Mouse (Mus musculus) hindbrain, embryonic 15.5 days (tissue): ENCODE measurements around the gene Ptgis. TPM values are rescaled to one million over a fixed set of nuclear protein-coding genes. Genes with fewer than 3 reads are reported as not detected.
A peak's percentile ranks its signal among the peaks of the same experiment; 100 is the strongest.

Experiments used
- ATAC-seq: fragments of 200-750 bp; cut with Nextera tagmentation; 2 replicates; pipeline ENCODE4 v1.8.0; 2017; ENCODE audit warnings: low read depth, moderate number of reproducible peaks, moderate TSS enrichment; ENCODE audit not compliant: low FRiP score
- H3K27ac ChIP-seq: fragments of 300-500 bp; sonication (generic); replicated peaks from 2 replicates; pipeline ENCODE4 v1.5.1; 2015; ENCODE audit warnings: mild to moderate bottlenecking, inconsistent platforms
- H3K27me3 ChIP-seq: fragments of 300-500 bp; sonication (generic); 2 replicates; pipeline ENCODE4 v1.6.1; 2015; ENCODE audit warnings: control low read depth, inconsistent platforms
- H3K36me3 ChIP-seq: fragments of 300-500 bp; sonication (generic); 2 replicates; pipeline ENCODE4 v1.6.1; 2015; ENCODE audit warnings: control low read depth, inconsistent platforms
- H3K4me1 ChIP-seq: fragments of 300-500 bp; sonication (generic); replicated peaks from 2 replicates; pipeline ENCODE4 v1.6.1; 2015; ENCODE audit warnings: control low read depth, inconsistent platforms
- H3K4me2 ChIP-seq: fragments of 300-500 bp; sonication (generic); 2 replicates; pipeline ENCODE4 v1.6.1; 2015; ENCODE audit warnings: moderate library complexity, mild to moderate bottlenecking, inconsistent platforms
- H3K4me3 ChIP-seq: fragments of 300-500 bp; sonication (generic); 2 replicates; pipeline ENCODE4 v1.5.1; 2015; ENCODE audit warnings: mild to moderate bottlenecking, inconsistent platforms
- H3K9ac ChIP-seq: fragments of 300-500 bp; sonication (generic); 2 replicates; pipeline ENCODE4 v1.6.1; 2015; ENCODE audit warnings: inconsistent platforms
- H3K9me3 ChIP-seq: fragments of 300-500 bp; sonication (generic); 2 replicates; pipeline ENCODE4 v1.6.1; 2016; ENCODE audit warnings: control low read depth, inconsistent platforms
- WGBS: fragments of 180-500 bp; shearing (Covaris S2); methylation state at CpG from one replicate; pipeline ENCODE4 v1.1.7; 2015; 5-methylcytosine and 5-hydroxymethylcytosine counted together
- polyA plus RNA-seq: library from polyadenylated mRNA; unstranded; fragments of >200 nt; fragmentation: Nextera tagmentation; extraction: Ambion mirVana; gene quantifications from 2 replicates; pipeline ENCODE4 v1.2.1, GENCODE M21; 2015

Ptgis gene
- polyA plus RNA-seq, 1 experiment from 2014 or later: 3.6 TPM

GRCm38 (mm10) chr2:167158780-167159179 lies 81.6 kb downstream of the Ptgis start:
- Histone ChIP-seq H3K4me3 (no peak overlapping the region), H3K27ac (no peak overlapping the region), H3K4me1 (peaks cover 13% of the 10 kb centered on the region), H3K4me2 (no peak overlapping the region), H3K9me3 (no peaks in the 10 kb centered on the region), H3K9ac (no peak overlapping the region), H3K27me3 (no peaks in the 10 kb centered on the region), H3K36me3 (no peaks in the 10 kb centered on the region)
- no peak for ATAC-seq
- WGBS: 57% methylated on average over 5 of the region's 5 CpGs

GRCm38 (mm10) chr2:167156118-167156715 lies 84.2 kb downstream of the Ptgis start:
- Histone ChIP-seq H3K4me1 (peaks cover 13% of the 10 kb centered on the region), H3K27me3 (no peaks in the 10 kb centered on the region), H3K9me3 (no peaks in the 10 kb centered on the region), H3K4me3 (no peak overlapping the region), H3K4me2 (no peak overlapping the region), H3K36me3 (peaks cover 2% of the 10 kb centered on the region; the same call in 1 of the 2 replicates), H3K27ac (no peak overlapping the region), H3K9ac (no peak overlapping the region)
- peak; percentile 24; the same call in 1 of the 2 replicates for ATAC-seq
- 27% methylated on average over 9 of the region's 9 CpGs for WGBS

- H3K4me2 ChIP-seq: no peak overlapping the region
- H3K4me3 ChIP-seq: no peak overlapping the region
- peak; percentile 47; the same call in 1 of the 2 replicates for ATAC-seq
- no peak overlapping the region for H3K9ac ChIP-seq
- no peak overlapping the region; the same call in 1 of the 2 replicates for H3K27ac ChIP-seq
- 38% methylated on average over 4 of the region's 4 CpGs for WGBS
- no peaks in the 10 kb centered on the region for H3K9me3 ChIP-seq
- peaks cover 3% of the 10 kb centered on the region; the same call in 1 of the 2 replicates for H3K36me3 ChIP-seq
- peaks cover 13% of the 10 kb centered on the region for H3K4me1 ChIP-seq
- no peaks in the 10 kb centered on the region for H3K27me3 ChIP-seq
Measured at GRCm38 (mm10) chr2:167155541-167155973, 84.8 kb downstream of the Ptgis start.

- no peak for ATAC-seq
- no peaks in the 10 kb centered on the region for H3K9me3 ChIP-seq
- no peak overlapping the region for H3K9ac ChIP-seq
- no peak overlapping the region for H3K27ac ChIP-seq
- WGBS: 94% methylated on average over 6 of the region's 6 CpGs
- peaks cover 12% of the 10 kb centered on the region for H3K4me1 ChIP-seq
- no peaks in the 10 kb centered on the region for H3K27me3 ChIP-seq
- no peak overlapping the region for H3K4me3 ChIP-seq
- no peak overlapping the region for H3K4me2 ChIP-seq
- peaks cover 3% of the 10 kb centered on the region; the same call in 1 of the 2 replicates for H3K36me3 ChIP-seq
Measured at GRCm38 (mm10) chr2:167150880-167151279, 89.5 kb downstream of the Ptgis start.

GRCm38 (mm10) chr2:167150135-167150534 lies 90.3 kb downstream of the Ptgis start:
- Histone ChIP-seq H3K4me2 (no peak overlapping the region), H3K9me3 (no peaks in the 10 kb centered on the region), H3K36me3 (peaks cover 3% of the 10 kb centered on the region; the same call in 1 of the 2 replicates), H3K4me1 (peaks cover 7% of the 10 kb centered on the region), H3K27ac (no peak overlapping the region), H3K27me3 (no peaks in the 10 kb centered on the region), H3K4me3 (no peak overlapping the region), H3K9ac (no peak overlapping the region)
- WGBS: 94% methylated on average over 7 of the region's 7 CpGs
- ATAC-seq: no peak

GRCm38 (mm10) chr2:167149035-167149434 lies 91.4 kb downstream of the Ptgis start:
- H3K36me3 ChIP-seq: peaks cover 3% of the 10 kb centered on the region; the same call in 1 of the 2 replicates
- ATAC-seq: no peak
- no peak overlapping the region for H3K9ac ChIP-seq
- no peak overlapping the region for H3K27ac ChIP-seq
- H3K9me3 ChIP-seq: no peaks in the 10 kb centered on the region
- H3K4me2 ChIP-seq: no peak overlapping the region
- 95% methylated on average over 6 of the region's 6 CpGs for WGBS
- no peak overlapping the region for H3K4me3 ChIP-seq
- peaks cover 18% of the 10 kb centered on the region for H3K4me1 ChIP-seq
- H3K27me3 ChIP-seq: no peaks in the 10 kb centered on the region

GRCm38 (mm10) chr2:167147708-167148107 lies 92.7 kb downstream of the Ptgis start:
- Histone ChIP-seq H3K4me3 (no peak overlapping the region), H3K9me3 (no peaks in the 10 kb centered on the region), H3K4me2 (no peak overlapping the region), H3K4me1 (peaks cover 21% of the 10 kb centered on the region), H3K36me3 (peaks cover 3% of the 10 kb centered on the region; the same call in 1 of the 2 replicates), H3K9ac (no peak overlapping the region), H3K27ac (no peak overlapping the region), H3K27me3 (no peaks in the 10 kb centered on the region)
- 79% methylated on average over 8 of the region's 8 CpGs for WGBS
- no peak for ATAC-seq

GRCm38 (mm10) chr2:167145904-167146303 lies 94.5 kb downstream of the Ptgis start:
- Histone ChIP-seq H3K4me1 (peaks cover 21% of the 10 kb centered on the region), H3K9me3 (no peaks in the 10 kb centered on the region), H3K27me3 (no peaks in the 10 kb centered on the region), H3K27ac (no peak overlapping the region; the same call in 1 of the 2 replicates), H3K36me3 (no peaks in the 10 kb centered on the region), H3K4me3 (no peak overlapping the region), H3K9ac (no peak overlapping the region), H3K4me2 (no peak overlapping the region)
- 64% methylated on average over 5 of the region's 5 CpGs for WGBS
- ATAC-seq: no peak

GRCm38 (mm10) chr2:167144439-167145307 lies 95.7 kb downstream of the Ptgis start:
- Histone ChIP-seq H3K36me3 (no peaks in the 10 kb centered on the region), H3K27ac (peak overlapping the region; percentile 21; the same call in 1 of the 2 replicates), H3K27me3 (no peaks in the 10 kb centered on the region), H3K4me2 (no peak overlapping the region), H3K9me3 (no peaks in the 10 kb centered on the region), H3K4me3 (no peak overlapping the region), H3K9ac (no peak overlapping the region), H3K4me1 (peaks cover 21% of the 10 kb centered on the region)
- ATAC-seq: no peak; the same call in 1 of the 2 replicates
- WGBS: 13% methylated on average over 14 of the region's 14 CpGs

- ATAC-seq: no peak; the same call in 1 of the 2 replicates
- WGBS: 76% methylated on average over 2 of the region's 2 CpGs
- Histone ChIP-seq H3K9me3 (no peaks in the 10 kb centered on the region), H3K4me1 (peaks cover 21% of the 10 kb centered on the region), H3K9ac (no peak overlapping the region), H3K4me2 (no peak overlapping the region), H3K27ac (no peak overlapping the region), H3K36me3 (no peaks in the 10 kb centered on the region), H3K4me3 (no peak overlapping the region), H3K27me3 (no peaks in the 10 kb centered on the region)
Measured at GRCm38 (mm10) chr2:167143914-167144313, 96.5 kb downstream of the Ptgis start.

GRCm38 (mm10) chr2:167142282-167142681 lies 98.1 kb downstream of the Ptgis start:
- no peak for ATAC-seq
- Histone ChIP-seq H3K9ac (no peak overlapping the region), H3K4me2 (no peak overlapping the region), H3K4me1 (peaks cover 22% of the 10 kb centered on the region), H3K27me3 (no peaks in the 10 kb centered on the region), H3K4me3 (no peak overlapping the region), H3K9me3 (no peaks in the 10 kb centered on the region), H3K27ac (no peak overlapping the region), H3K36me3 (no peaks in the 10 kb centered on the region)
- WGBS: 96% methylated on average over 3 of the region's 3 CpGs

- no peak overlapping the region for H3K4me3 ChIP-seq
Measured at GRCm38 (mm10) chr2:167141810-167142209, 98.6 kb downstream of the Ptgis start.

More at GRCm38 (mm10) chr2:167141810-167142209, 98.6 kb downstream of the Ptgis start:
- Histone ChIP-seq H3K27ac (no peak overlapping the region), H3K9me3 (no peaks in the 10 kb centered on the region), H3K9ac (no peak overlapping the region), H3K36me3 (no peaks in the 10 kb centered on the region), H3K4me2 (no peak overlapping the region), H3K27me3 (no peaks in the 10 kb centered on the region), H3K4me1 (peaks cover 27% of the 10 kb centered on the region)
- ATAC-seq: no peak
- WGBS: 81% methylated on average over 4 of the region's 4 CpGs
